Mouse (Mus musculus) G1E (cell line): ENCODE data around the gene Kif1b. TPM values are rescaled to one million over a fixed set of nuclear protein-coding genes. Genes with fewer than 3 reads are reported as not detected.
"Not testable (repeated sequence)": the region's sequence is repeated elsewhere in the genome, so short reads cannot be mapped to it uniquely, and the experiment has no call there.

Source experiments
- ATAC-seq: 2 replicates; pipeline ENCODE4 v1.8.0; 2016; ENCODE audit warnings: mild to moderate bottlenecking; ENCODE audit not compliant: insufficient number of reproducible peaks, poor library complexity, low FRiP score, severe bottlenecking; ENCODE audit errors: extremely low read depth
- DNase-seq: peaks from one replicate; pipeline ENCODE4 v3.0.0; 2012; ENCODE audit warnings: low spot score
- H3K27me3 ChIP-seq: 2 replicates; pipeline ENCODE4 v1.6.1; 2012; ENCODE audit warnings: mild to moderate bottlenecking, low read length, inconsistent platforms; ENCODE audit not compliant: insufficient read depth
- H3K36me3 ChIP-seq: replicated peaks from 2 replicates; pipeline ENCODE3; 2012; ENCODE audit warnings: mild to moderate bottlenecking, inconsistent platforms
- H3K4me1 ChIP-seq: 2 replicates; pipeline ENCODE4 v1.6.1; 2012; ENCODE audit warnings: low read depth, low read length, inconsistent platforms, mixed read lengths; ENCODE audit not compliant: insufficient read depth
- H3K4me3 ChIP-seq: 2 replicates; pipeline ENCODE4 v1.5.1; 2012; ENCODE audit warnings: low read depth, mild to moderate bottlenecking, inconsistent platforms, low read length, moderate library complexity, mixed read lengths
- H3K9me3 ChIP-seq: replicated peaks from 2 replicates; pipeline ENCODE4 v1.6.1; 2012; ENCODE audit warnings: inconsistent platforms
- CTCF ChIP-seq: IDR thresholded peaks from 2 replicates; pipeline ENCODE4 v1.5.1; 2012; ENCODE audit warnings: low read depth, low read length, inconsistent platforms, mixed read lengths
- GATA1 ChIP-seq: IDR thresholded peaks from 2 replicates; pipeline ENCODE4 v1.6.1; 2012; ENCODE audit warnings: borderline replicate concordance, low read length, inconsistent platforms, mixed read lengths
- GATA2 ChIP-seq: IDR thresholded peaks from 2 replicates; pipeline ENCODE4 v1.6.1; 2012; ENCODE audit warnings: low read depth, low read length, inconsistent platforms, borderline replicate concordance
- POLR2AphosphoS5 ChIP-seq: IDR thresholded peaks from 2 replicates; pipeline ENCODE4 v1.6.1; 2012; ENCODE audit warnings: low read depth, low read length, inconsistent platforms; ENCODE audit not compliant: insufficient replicate concordance
- TAL1 ChIP-seq: conservative IDR thresholded peaks from 2 replicates; pipeline ENCODE4 v1.6.1; 2012; ENCODE audit warnings: low read depth, low read length, inconsistent platforms, mixed read lengths
- polyA plus RNA-seq: library from polyadenylated mRNA; stranded (reverse); fragments of >175 nt; gene quantifications from 2 replicates; pipeline ENCODE4 v1.2.3, GENCODE M21; 2012
- total RNA-seq, 2 experiments: library from RNA; stranded (forward) in 1 of 2; stranded (reverse) in 1 of 2; fragments of 200-1000 nt in 1 of 2; fragments of >200 nt in 1 of 2; fragmentation: Nextera tagmentation in 1 of 2; gene quantifications; 2 replicates each; pipeline ENCODE4 v1.2.3; 2014 to 2017

Kif1b gene
- total and polyA plus RNA-seq, 3 experiments, result 2.6 to 43.0 (median 32.7) TPM

GRCm38 (mm10) chr4:149247772-149248171, 59.7 kb downstream of the Kif1b start:
- H3K9me3 ChIP-seq, result no peaks in the 10 kb centered on the region
- ATAC-seq (no peak), DNase-seq (no peak)
- no peaks in the 10 kb centered on the region for H3K4me1 ChIP-seq
- no peak for TF ChIP-seq GATA1
- no peak for TF ChIP-seq TAL1
- no peak for TF ChIP-seq GATA2
- TF ChIP-seq CTCF, result no peak
- TF ChIP-seq POLR2AphosphoS5, result no peak
- peaks cover 23% of the 10 kb centered on the region for H3K36me3 ChIP-seq
- no peaks in the 10 kb centered on the region for H3K27me3 ChIP-seq
- H3K4me3 ChIP-seq, result no peak overlapping the region

GRCm38 (mm10) chr4:149247156-149247633, 60.3 kb downstream of the Kif1b start:
- no peak for TF ChIP-seq POLR2AphosphoS5
- no peak for TF ChIP-seq GATA1
- TF ChIP-seq CTCF, result no peak
- no peak for TF ChIP-seq GATA2
- no peak for TF ChIP-seq TAL1
- H3K27me3 ChIP-seq, result no peaks in the 10 kb centered on the region
- H3K9me3 ChIP-seq, result no peaks in the 10 kb centered on the region
- no peaks in the 10 kb centered on the region for H3K4me1 ChIP-seq
- ATAC-seq (no peak), DNase-seq (no peak)
- H3K36me3 ChIP-seq, result peaks cover 23% of the 10 kb centered on the region
- H3K4me3 ChIP-seq, result no peak overlapping the region

GRCm38 (mm10) chr4:149246578-149247155, 60.8 kb downstream of the Kif1b start:
- Histone ChIP-seq H3K4me1 (no peaks in the 10 kb centered on the region), H3K36me3 (peaks cover 23% of the 10 kb centered on the region), H3K27me3 (no peaks in the 10 kb centered on the region), H3K9me3 (no peaks in the 10 kb centered on the region), H3K4me3 (no peak overlapping the region)
- TF ChIP-seq CTCF, result no peak
- no peak for TF ChIP-seq TAL1
- no peak for TF ChIP-seq GATA2
- TF ChIP-seq POLR2AphosphoS5, result no peak
- TF ChIP-seq GATA1, result no peak
- no peak for ATAC-seq
- no peak for DNase-seq

GRCm38 (mm10) chr4:149237011-149237410, 70.5 kb downstream of the Kif1b start:
- Histone ChIP-seq H3K4me3 (no peak overlapping the region), H3K36me3 (peaks cover 13% of the 10 kb centered on the region), H3K4me1 (no peaks in the 10 kb centered on the region), H3K27me3 (no peaks in the 10 kb centered on the region), H3K9me3 (no peaks in the 10 kb centered on the region)
- DNase-seq (no peak), ATAC-seq (no peak)
- no peak for TF ChIP-seq GATA2

- no peaks in the 10 kb centered on the region for H3K4me1 ChIP-seq
- ATAC-seq (no peak), DNase-seq (no peak)
- no peaks in the 10 kb centered on the region for H3K9me3 ChIP-seq
- TF ChIP-seq TAL1 (no peak), GATA1 (no peak), CTCF (no peak), POLR2AphosphoS5 (no peak), GATA2 (no peak)
- peaks cover 13% of the 10 kb centered on the region for H3K36me3 ChIP-seq
- H3K4me3 ChIP-seq, result no peak overlapping the region
- no peaks in the 10 kb centered on the region for H3K27me3 ChIP-seq
These were observed 73.6 kb downstream of the Kif1b start for GRCm38 (mm10) chr4:149233938-149234337.

- not testable (repeated sequence) for H3K27me3 ChIP-seq, H3K9me3 ChIP-seq, ATAC-seq, H3K4me3 ChIP-seq, H3K4me1 ChIP-seq, DNase-seq, H3K36me3 ChIP-seq
These were observed 78.8 kb downstream of the Kif1b start for GRCm38 (mm10) chr4:149228682-149229081.

GRCm38 (mm10) chr4:149228256-149228655, 79.2 kb downstream of the Kif1b start:
- DNase-seq (no peak), ATAC-seq (no peak)
- Histone ChIP-seq H3K27me3 (no peaks in the 10 kb centered on the region), H3K9me3 (no peaks in the 10 kb centered on the region), H3K4me1 (no peaks in the 10 kb centered on the region), H3K36me3 (peaks cover 8% of the 10 kb centered on the region), H3K4me3 (no peak overlapping the region)
- no peak for TF ChIP-seq TAL1
- no peak for TF ChIP-seq POLR2AphosphoS5
- no peak for TF ChIP-seq GATA2
- no peak for TF ChIP-seq CTCF
- no peak for TF ChIP-seq GATA1
